Mouse (Mus musculus) G1E (cell line): ENCODE results near the gene Oxtr.

Experiments used
- CTCF ChIP-seq: IDR thresholded peaks from 2 replicates; pipeline ENCODE4 v1.5.1; 2012; ENCODE audit warnings: low read depth, low read length, inconsistent platforms, mixed read lengths
- GATA1 ChIP-seq: IDR thresholded peaks from 2 replicates; pipeline ENCODE4 v1.6.1; 2012; ENCODE audit warnings: borderline replicate concordance, low read length, inconsistent platforms, mixed read lengths
- GATA2 ChIP-seq: IDR thresholded peaks from 2 replicates; pipeline ENCODE4 v1.6.1; 2012; ENCODE audit warnings: low read depth, low read length, inconsistent platforms, borderline replicate concordance
- POLR2AphosphoS5 ChIP-seq: IDR thresholded peaks from 2 replicates; pipeline ENCODE4 v1.6.1; 2012; ENCODE audit warnings: low read depth, low read length, inconsistent platforms; ENCODE audit not compliant: insufficient replicate concordance
- TAL1 ChIP-seq: conservative IDR thresholded peaks from 2 replicates; pipeline ENCODE4 v1.6.1; 2012; ENCODE audit warnings: low read depth, low read length, inconsistent platforms, mixed read lengths

DNA sequence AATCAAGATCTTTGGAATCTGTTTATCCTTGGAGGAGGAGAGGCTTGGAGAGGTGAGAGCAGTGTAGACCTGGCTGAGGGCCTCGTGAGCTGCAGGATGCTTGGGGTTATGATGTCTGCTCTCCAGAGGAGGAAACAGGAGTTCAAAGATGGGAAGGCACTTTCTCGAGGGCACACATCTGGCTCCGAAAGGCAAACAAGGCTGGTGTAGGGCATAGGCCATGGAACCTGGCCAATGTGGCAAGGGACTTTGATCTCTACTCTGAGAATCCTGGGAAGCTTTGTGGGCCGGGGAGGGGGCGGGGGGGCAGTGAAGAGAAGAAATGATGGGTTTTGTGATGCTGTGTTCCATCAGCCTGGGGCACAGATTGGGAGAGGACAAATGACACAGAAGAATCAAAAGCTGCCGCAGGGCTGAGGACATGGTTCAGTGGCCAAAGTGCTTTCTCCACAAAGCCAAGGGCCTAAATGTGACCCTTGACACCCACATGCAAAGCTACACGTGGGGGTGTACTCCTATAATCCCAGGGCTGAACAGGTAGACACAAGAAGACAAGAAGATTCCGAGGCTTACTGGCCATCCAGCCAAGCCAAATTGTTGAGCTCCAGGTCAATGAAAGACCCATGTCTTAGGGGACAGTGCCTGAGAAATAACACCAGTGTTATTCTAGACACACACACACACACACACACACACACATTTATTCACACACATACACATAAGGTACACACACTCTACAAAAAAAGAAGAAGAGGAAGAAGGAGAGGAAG is 6.7 kb upstream of the Oxtr start:
- TF ChIP-seq GATA1 (no peak), CTCF (no peak), POLR2AphosphoS5 (no peak), TAL1 (no peak), GATA2 (no peak)
